In genomic region chr3:130193450-130193849, GRCm38 (mm10) we compare ENCODE assay signal across 31 mouse cellular contexts.
DNase-seq lines count a peak whose midpoint lies in the region; ATAC-seq and TF ChIP-seq lines count a peak whose summit lies in the region.
"Had no signal": no experiment of that assay in that cellular context is flagged by ENCODE, and none has a peak within 500 bp of the region (broad histone marks: within the 10 kb centered on the region; RNA-seq: fewer than 3 reads in every experiment).

No protein-coding gene starts in this region.

- no peak overlapping the region for H3K27ac ChIP-seq in kidney, embryonic 16.5 days (ENCODE audit: low read length)
- no peak overlapping the region for H3K27ac ChIP-seq in lung, embryonic 14.5 days (ENCODE audit: low read depth)
- H3K27ac ChIP-seq in hindbrain, embryonic 11.5 days (ENCODE audit: low read depth, low read length) = no peak overlapping the region
- H3K27ac ChIP-seq: embryonic facial prominence, embryonic 12.5 days; hindbrain, embryonic 14.5 days; left cerebral cortex, adult 2 months; limb, embryonic 12.5 days; liver, embryonic 15.5 days; midbrain, embryonic 10.5 days; midbrain, embryonic 15.5 days; neural tube, embryonic 15.5 days had no signal

- H3K4me1 ChIP-seq in kidney, embryonic 16.5 days (ENCODE audit: insufficient read depth, low read length) = peaks cover 3% of the 10 kb centered on the region; the same call in 1 of the 2 replicates
- no peaks in the 10 kb centered on the region for H3K4me1 ChIP-seq in lung, embryonic 14.5 days (ENCODE audit: insufficient read depth)
- H3K4me1 ChIP-seq in hindbrain, embryonic 11.5 days (replicated peaks; ENCODE audit: control insufficient read depth, insufficient read depth, low read length) = no peaks in the 10 kb centered on the region
- H3K4me1 ChIP-seq: embryonic facial prominence, embryonic 12.5 days; liver, embryonic 15.5 days; midbrain, embryonic 10.5 days; midbrain, embryonic 15.5 days; neural tube, embryonic 15.5 days had no signal

- H3K4me2 ChIP-seq in kidney, embryonic 16.5 days (replicated peaks; ENCODE audit: low read depth, low read length) = no peak overlapping the region
- H3K4me2 ChIP-seq in lung, embryonic 14.5 days = no peak overlapping the region
- no peak overlapping the region for H3K4me2 ChIP-seq in hindbrain, embryonic 11.5 days (replicated peaks; ENCODE audit: low read depth, low read length)
- H3K4me2 ChIP-seq: embryonic facial prominence, embryonic 12.5 days; heart, embryonic 11.5 days; hindbrain, embryonic 14.5 days; limb, embryonic 12.5 days; liver, embryonic 15.5 days; midbrain, embryonic 15.5 days; neural tube, embryonic 15.5 days had no signal

- H3K9me3 ChIP-seq in kidney, embryonic 16.5 days (ENCODE audit: low read length) = no peaks in the 10 kb centered on the region
- H3K9me3 ChIP-seq in lung, embryonic 14.5 days (ENCODE audit: low read depth, low read length) = no peaks in the 10 kb centered on the region
- no peaks in the 10 kb centered on the region for H3K9me3 ChIP-seq in hindbrain, embryonic 11.5 days (ENCODE audit: control insufficient read depth, low read length)
- H3K9me3 ChIP-seq: embryonic facial prominence, embryonic 12.5 days; limb, embryonic 12.5 days; liver, embryonic 15.5 days; midbrain, embryonic 10.5 days; midbrain, embryonic 15.5 days; neural tube, embryonic 15.5 days had no signal

- no peak overlapping the region for H3K4me3 ChIP-seq in kidney, embryonic 16.5 days (ENCODE audit: low read length)
- no peak overlapping the region for H3K4me3 ChIP-seq in lung, embryonic 14.5 days (ENCODE audit: low read depth, low read length)
- H3K4me3 ChIP-seq in hindbrain, embryonic 11.5 days (ENCODE audit: low read depth, low read length) = no peak overlapping the region
- H3K4me3 ChIP-seq: embryonic facial prominence, embryonic 12.5 days; left cerebral cortex, adult 2 months; limb, embryonic 12.5 days; liver, embryonic 15.5 days; midbrain, embryonic 10.5 days; midbrain, embryonic 15.5 days; neural tube, embryonic 15.5 days had no signal

- H3K36me3 ChIP-seq in kidney, embryonic 16.5 days (ENCODE audit: insufficient read depth, low read length) = no peaks in the 10 kb centered on the region
- H3K36me3 ChIP-seq in lung, embryonic 14.5 days (ENCODE audit: insufficient read depth) = no peaks in the 10 kb centered on the region
- no peaks in the 10 kb centered on the region for H3K36me3 ChIP-seq in hindbrain, embryonic 11.5 days (ENCODE audit: control insufficient read depth, insufficient read depth, low read length)
- H3K36me3 ChIP-seq: embryonic facial prominence, embryonic 12.5 days; liver, embryonic 15.5 days; midbrain, embryonic 10.5 days; midbrain, embryonic 15.5 days; neural tube, embryonic 15.5 days had no signal

- 66% methylated on average over 8 of the region's 8 CpGs for whole genome bisulfite sequencing in kidney, embryonic 16.5 days
- 69% methylated on average over 8 of the region's 8 CpGs for WGBS in lung, embryonic 14.5 days
- 84% methylated on average over 8 of the region's 8 CpGs for WGBS in hindbrain, embryonic 11.5 days

- TF ChIP-seq CTCF in lung, embryonic 14.5 days (IDR thresholded peaks at IDR 0.05; ENCODE audit: low read depth) = no peak

- peak; percentile 40 for DNase-seq in kidney, postnatal 10 days
- peak; percentile 47 for DNase-seq in lung, embryonic 14.5 days
- no peak for DNase-seq in lung, postnatal 25 days (ENCODE audit: low spot score)
- peak; percentile 28 for DNase-seq in lung, postnatal 10 days
- DNase-seq in left cerebral cortex, adult 18-20 months (ENCODE audit: low spot score in 2 of 2) = no peak
- DNase-seq in hindbrain, embryonic 11.5 days (ENCODE audit: low spot score) = no peak
- DNase-seq: adrenal gland, postnatal 25 days; cerebellum, adult 11-12 months; cerebellum, adult 9-11 months; embryo, embryonic 11 days; gastrocnemius, postnatal 14 days; heart, adult 11 months; heart, postnatal 36 days; retina, postnatal 1 day; right cerebral cortex, postnatal 14 days; spleen, adult 18-20 months; thymus, adult 2 months; thymus, postnatal 4 days had no signal

- no peaks in the 10 kb centered on the region for H3K27me3 ChIP-seq in kidney, embryonic 16.5 days (ENCODE audit: insufficient read depth, low read length)
- H3K27me3 ChIP-seq in lung, embryonic 14.5 days (ENCODE audit: insufficient read depth, low read length) = no peaks in the 10 kb centered on the region
- H3K27me3 ChIP-seq in hindbrain, embryonic 11.5 days (ENCODE audit: control insufficient read depth, insufficient read depth, low read length) = no peaks in the 10 kb centered on the region
- H3K27me3 ChIP-seq: embryonic facial prominence, embryonic 12.5 days; limb, embryonic 12.5 days; liver, embryonic 15.5 days; midbrain, embryonic 15.5 days; neural tube, embryonic 15.5 days had no signal

- H3K9ac ChIP-seq in kidney, embryonic 16.5 days (replicated peaks; ENCODE audit: low read length) = no peak overlapping the region
- no peak overlapping the region for H3K9ac ChIP-seq in lung, embryonic 14.5 days
- H3K9ac ChIP-seq in hindbrain, embryonic 11.5 days (ENCODE audit: low read depth, low read length) = no peak overlapping the region
- H3K9ac ChIP-seq: embryonic facial prominence, embryonic 12.5 days; hindbrain, embryonic 14.5 days; limb, embryonic 12.5 days; liver, embryonic 15.5 days; midbrain, embryonic 15.5 days; neural tube, embryonic 15.5 days had no signal

- no peak for ATAC-seq in kidney, embryonic 16.5 days (ENCODE audit: low FRiP score, low TSS enrichment)
- ATAC-seq in lung, embryonic 14.5 days (ENCODE audit: insufficient read depth) = peak; percentile 52; the same call in 1 of the 2 replicates
- ATAC-seq in hindbrain, embryonic 11.5 days (ENCODE audit: low FRiP score) = no peak
- ATAC-seq: CD4-positive, CD25-positive, alpha-beta regulatory T cell, adult 4 months; forebrain, embryonic 14.5 days; intestine, postnatal 0 days; midbrain, embryonic 15.5 days had no signal

Comparison
In these comparisons a context has a peak if more than half of its experiments do, and no peak if none do; other contexts are left out.
1. DNase-seq: peak in kidney, postnatal 10 days (single experiment), lung, embryonic 14.5 days (single experiment) and lung, postnatal 10 days (single experiment); none in lung, postnatal 25 days (single experiment), left cerebral cortex, adult 18-20 months (0 of 2) and hindbrain, embryonic 11.5 days (single experiment).